Mouse (Mus musculus): ENCODE results near the gene Arhgap24. TPM values are rescaled to one million over a fixed set of nuclear protein-coding genes. Genes with fewer than 3 reads are reported as not detected.

Gene Arhgap24
- polyA plus RNA-seq, 3 experiments from 2014 or later: 0.29 to 3.2 (median 2.4) TPM

DNA sequence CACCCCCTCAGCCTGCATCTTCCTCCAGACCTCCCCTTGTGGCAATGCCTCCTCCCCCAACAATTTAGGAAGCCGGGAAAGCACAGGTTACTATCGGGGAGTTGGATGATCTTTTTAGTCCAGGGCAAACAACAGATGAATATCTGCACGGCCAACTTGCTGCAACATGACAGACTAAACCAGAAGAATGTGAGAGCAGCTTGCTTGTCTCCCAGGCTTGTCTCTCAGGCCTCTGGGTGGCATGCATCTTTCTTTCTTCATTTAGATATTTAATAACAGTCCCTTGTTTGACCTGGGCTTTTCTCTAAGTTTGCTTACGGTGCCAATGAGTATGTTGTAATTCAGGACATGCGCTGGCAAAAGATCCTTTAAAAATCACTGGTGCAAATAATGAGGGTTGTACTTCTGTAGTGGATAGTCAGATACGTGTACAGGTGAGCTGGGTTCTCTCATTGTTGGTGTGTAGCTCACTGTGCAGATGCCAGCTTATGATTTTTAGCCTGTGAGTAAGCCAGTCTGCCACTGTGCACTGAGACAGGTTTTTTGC lies 101.7 kb downstream of the Arhgap24 start:
- no peak for ATAC-seq

DNA sequence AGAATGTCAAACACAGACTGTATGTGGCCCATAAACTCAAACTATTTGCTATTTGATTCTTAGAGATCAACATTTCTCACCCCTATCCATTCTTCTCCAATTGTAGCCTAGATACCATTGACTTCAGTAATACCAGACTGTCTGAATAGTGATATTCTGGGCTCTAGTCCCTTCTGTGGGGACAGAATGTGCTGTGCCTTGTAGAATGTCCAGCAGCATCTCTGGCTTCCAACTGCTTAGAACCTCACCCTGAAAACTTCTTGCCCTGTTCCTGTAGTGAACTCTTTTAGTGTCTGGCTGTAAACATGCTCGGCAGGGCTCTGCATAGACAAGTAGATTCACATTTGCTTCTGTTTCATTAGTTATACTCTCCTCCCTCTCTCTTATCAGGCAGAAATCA lies 110.2 kb downstream of the Arhgap24 start:
- no peak for ATAC-seq

DNA sequence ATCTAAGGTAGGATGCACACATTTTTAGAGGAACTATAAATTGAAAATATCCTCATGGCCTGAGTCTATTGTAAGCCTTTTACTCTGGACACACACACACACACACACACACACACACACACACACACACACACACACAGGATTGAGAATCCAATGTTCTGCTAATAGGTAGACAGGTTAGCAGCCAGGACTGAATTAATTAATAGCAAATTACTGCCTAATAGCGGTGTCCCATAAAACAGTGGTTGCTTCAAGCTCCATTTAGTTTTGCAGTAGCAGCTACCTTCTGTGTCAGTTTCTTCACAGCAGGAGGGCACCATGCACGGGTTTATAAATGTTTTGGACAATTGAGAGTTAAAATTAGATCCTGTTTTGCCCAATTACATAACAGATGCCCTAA lies 111.9 kb downstream of the Arhgap24 start:
- ATAC-seq: no peak

DNA sequence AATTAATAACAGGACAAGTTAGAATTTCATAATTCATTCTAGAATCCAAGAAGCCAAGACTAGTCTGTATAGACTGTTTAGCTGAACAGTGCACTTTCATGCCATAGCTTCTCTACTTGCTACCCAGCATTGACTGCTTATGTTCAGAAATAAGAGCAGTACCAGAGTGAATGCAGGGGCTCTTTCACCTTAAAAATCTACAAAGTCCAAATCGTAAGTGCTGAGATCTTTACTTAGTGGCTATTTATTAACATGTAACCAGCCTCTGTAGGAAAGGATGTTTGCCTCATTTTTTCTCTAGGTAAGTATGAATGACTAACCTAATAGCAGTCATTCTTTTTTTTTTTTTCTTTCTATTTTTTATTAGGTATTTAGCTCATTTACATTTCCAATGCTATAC lies 117.9 kb downstream of the Arhgap24 start:
- no peak for ATAC-seq

DNA sequence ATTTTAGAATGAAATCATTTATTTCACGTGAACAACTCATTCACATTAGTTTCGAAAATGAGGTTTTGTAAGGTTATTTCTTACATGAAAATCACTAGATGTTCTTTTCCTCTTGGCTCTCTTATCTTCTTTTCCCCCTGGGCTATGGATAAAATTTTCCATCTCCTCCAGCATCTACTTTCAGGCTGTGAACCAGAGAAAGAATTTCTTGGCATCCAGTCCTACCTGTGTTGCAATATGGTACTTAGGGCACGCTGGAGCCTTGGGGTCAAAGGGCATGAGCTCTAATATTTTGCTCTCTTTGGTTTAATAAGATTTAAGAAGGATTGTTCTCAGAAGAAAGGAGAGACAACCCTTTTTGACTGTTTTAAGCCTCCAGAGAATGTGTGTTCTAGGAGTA lies 132.4 kb downstream of the Arhgap24 start:
- ATAC-seq: no peak

DNA sequence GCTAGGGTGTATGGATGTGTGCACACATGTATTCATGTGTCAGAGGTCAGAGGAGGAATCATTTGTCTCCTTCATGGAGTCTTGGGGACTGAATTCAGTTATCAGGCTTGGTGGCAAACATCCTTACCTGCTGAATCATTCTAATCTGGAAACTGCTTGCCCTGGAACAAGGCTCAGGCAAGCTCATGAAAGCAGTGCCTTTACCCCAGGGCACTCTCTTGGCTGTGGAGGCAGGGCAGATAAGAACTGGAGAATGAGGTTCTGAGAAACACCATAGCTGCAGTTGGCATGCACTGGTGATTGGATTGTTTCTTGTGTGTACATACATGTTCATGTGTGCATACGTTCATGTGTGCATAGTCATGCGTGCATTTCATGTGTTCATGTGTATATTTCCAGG lies 132.9 kb downstream of the Arhgap24 start:
- no peak for ATAC-seq

DNA sequence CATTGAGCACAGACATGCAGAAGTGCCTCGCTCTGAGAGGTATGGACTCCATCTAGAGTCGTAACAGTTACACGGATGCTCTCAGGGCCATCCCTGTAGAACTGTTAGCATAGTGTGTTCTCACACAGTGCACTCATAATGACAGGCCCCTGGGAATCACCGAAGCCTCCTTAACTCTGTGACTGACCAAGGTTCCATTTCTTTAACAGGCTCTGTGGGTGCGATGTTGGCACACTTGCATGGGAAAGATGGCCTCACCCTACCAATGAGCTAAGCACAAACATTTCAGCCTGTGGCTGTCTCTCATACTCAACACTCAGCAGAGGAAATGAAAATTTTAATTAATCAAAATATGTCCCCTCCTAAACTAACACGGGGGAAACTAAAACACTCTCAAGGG lies 134.1 kb downstream of the Arhgap24 start:
- no peak for ATAC-seq

DNA sequence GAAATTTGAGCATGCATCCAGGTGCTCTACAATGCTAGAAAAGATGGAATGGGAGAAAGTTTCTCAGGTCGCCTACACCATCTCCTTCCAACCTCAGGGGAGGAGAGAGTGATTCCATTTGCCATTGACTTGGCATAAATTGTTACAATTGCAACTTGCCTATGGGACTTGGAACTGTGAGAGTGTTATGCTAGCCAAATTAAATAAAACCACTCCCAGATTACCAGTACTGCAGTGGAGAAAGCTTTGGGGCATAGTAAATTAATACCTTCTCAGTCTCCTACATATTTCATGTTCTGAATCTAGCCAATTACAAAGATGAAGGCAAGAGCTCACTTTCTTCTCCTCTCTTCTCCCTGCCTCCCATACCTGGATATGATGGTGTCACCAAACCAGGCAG lies 139.8 kb downstream of the Arhgap24 start:
- ATAC-seq: no peak

DNA sequence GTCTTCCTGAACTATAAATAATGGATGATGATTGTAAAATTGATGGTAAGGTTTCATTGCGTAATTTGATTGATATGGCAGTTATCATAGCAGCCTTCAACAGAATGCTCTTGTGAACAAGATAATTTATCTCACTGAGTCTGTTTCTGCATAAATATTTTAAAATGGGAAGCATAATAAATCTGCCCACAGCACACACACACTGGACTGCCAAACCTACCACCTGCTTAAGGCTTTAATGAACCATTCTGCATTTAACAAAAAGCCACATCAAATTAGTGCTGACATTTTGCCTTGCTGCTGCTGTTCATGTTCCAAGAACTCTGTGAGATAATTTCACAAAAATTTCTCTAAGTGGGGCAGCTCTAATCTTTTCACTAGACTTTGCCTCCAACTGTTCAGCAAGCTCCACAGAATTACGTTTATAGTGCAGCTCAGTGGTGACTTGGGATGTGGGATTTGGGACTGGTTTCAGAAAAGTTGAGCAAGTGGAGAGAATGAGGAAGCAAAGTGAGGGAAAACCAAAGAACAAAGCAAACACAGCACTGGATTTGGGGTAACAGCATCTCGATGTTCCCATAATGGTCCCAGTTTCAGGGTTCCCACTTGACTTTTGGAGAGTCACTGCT lies 142.7 kb downstream of the Arhgap24 start:
- no peak for ATAC-seq

DNA sequence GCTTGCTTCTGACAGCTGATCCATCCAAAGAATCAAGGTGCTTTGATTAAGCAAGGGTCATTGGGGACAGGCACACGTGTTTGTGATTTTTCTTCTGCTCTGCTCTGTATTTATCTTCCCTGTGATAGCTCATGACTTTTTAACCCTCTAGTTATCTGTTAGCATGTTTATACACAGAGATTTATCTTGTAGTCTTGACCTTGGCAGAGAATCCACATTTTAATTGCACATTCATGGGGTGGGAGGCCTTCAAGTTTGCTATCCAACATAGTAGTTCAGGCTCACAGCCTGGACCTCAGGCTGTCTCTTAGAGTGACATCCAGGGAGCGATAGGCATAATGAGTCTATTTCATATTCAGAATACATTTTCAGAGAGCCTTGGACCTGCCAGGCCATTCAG lies 145.5 kb downstream of the Arhgap24 start:
- ATAC-seq: no peak

DNA sequence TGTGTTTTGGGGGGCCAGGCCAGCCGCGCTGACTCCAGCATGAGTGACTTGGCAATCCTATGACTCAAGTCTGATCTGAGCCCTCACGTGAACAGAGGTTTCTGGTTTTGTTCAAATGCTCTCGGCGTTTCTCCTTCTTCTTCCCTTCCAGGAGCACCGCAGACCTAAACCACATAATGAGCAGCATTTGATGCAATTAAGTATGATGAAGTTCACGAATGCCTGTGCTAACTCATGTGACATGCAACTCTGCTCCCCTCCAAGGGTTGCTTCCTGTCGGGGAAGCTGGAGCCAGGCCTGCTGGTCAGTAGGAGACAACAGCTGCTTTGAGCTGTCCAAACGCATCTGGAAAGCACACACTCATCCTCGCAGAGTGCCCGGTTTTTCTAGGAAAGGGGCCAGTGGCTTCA lies 148.2 kb downstream of the Arhgap24 start:
- ATAC-seq: no peak

DNA sequence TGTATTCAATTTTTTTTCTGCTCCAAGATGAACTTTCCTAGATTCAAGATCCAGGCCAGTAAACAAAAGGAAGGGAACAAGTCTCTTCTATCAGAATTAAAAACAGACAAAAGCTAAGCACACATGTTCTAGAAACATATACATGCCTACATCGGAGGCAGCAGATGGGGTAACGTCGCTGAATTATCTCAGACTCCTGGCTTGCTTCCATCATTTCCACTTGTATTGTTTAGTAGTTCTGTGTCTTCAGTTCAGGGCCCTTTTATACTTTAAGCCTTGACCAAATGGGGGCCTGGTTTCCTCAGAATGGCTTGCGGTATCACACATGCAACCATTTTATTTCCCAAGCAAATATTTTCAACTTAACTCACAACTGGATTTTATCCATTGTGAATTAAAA lies 154.4 kb downstream of the Arhgap24 start:
- ATAC-seq: no peak

DNA sequence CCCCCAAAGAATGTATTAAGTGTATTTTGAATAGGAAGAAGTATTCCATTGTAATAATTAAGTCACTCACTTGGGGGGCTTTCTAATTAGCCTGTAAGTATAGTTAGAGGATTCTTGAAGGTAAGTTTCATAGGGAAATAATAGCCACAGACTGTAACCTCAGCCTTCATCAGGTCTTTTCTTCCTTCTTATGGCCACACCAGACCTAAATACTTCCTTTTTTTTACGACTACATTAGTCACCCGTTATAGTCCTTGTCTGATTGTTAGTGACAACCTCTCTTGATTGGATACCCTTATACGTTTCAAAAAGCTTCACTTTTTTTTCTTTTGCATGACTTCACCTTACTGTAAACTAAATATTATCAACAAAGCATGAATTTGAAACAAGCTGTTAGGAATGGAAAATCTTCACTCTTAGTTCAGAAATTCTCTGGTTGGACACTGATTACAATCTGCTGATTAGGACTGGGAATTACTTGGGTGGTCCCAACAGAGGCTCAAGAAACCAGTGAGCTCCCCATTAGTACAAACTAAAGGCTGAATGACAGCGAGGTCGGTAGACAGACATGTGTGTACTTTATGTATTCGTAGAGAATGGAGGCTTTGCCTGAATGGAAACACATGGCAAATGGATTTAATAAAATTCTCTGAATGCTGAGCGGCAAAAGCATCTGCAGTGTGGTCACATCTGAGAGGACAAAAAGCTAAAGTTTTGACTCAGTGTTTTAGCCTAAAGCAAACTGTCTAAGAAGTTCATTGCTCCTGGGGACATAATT lies 158.8 kb downstream of the Arhgap24 start:
- ATAC-seq: no peak

DNA sequence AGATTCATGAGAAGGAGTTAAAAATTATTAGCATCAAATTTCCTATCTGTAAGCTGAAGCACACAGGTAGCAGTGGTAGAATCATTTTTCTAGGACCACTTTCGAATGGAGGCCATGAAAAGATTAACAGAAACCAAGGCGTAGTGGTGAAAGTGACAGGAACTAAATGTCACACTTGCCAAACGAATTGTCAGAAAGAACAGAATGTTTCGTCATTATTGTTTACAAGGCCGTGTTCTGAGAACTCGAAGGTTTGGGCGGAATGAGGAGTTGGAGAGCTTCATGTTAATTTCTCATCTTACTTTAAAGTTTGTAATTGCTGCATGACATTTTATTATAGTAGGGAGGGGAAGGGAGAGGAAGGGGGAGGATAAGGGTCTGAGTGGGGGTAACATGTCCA lies 162.2 kb downstream of the Arhgap24 start:
- no peak for ATAC-seq

DNA sequence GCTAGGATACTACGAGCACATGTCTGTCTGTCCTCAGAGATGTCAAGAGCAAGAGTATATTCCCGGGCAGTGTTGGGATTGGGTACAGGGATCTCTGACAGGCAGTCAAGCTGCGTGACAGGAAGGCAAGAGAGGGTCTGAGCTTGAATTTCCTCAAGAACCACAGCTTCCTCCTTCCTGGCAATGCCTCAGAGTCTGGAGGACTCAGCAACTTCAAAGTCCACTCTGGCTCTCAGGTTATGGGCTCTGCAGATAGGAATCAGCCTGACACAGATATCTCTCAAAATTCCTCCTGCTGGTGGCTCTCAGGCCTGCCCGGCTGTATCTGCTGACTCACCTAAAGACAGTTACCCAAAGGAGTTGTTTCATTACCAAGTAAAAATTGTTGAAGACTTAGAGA lies 162.6 kb downstream of the Arhgap24 start:
- no peak for ATAC-seq

DNA sequence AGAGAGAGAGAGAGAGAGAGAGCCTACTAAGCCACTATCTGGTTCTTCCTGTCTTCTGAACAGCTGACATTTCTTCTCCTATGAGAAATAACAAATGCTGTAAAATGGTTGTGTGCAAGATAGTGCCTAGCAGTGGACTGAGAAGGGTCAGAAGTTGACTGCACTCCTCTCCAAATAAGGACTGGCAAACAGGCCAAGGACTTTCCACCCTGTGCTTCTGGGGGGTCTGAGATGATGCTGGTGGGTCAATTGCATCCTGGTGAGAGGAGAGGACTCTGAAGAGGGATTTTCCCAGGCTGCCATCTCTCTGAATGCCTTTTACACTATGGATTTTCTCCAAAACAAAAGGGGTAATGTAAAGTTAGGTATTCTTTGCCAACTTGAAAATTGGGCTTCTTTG lies 177.9 kb downstream of the Arhgap24 start:
- no peak for ATAC-seq

DNA sequence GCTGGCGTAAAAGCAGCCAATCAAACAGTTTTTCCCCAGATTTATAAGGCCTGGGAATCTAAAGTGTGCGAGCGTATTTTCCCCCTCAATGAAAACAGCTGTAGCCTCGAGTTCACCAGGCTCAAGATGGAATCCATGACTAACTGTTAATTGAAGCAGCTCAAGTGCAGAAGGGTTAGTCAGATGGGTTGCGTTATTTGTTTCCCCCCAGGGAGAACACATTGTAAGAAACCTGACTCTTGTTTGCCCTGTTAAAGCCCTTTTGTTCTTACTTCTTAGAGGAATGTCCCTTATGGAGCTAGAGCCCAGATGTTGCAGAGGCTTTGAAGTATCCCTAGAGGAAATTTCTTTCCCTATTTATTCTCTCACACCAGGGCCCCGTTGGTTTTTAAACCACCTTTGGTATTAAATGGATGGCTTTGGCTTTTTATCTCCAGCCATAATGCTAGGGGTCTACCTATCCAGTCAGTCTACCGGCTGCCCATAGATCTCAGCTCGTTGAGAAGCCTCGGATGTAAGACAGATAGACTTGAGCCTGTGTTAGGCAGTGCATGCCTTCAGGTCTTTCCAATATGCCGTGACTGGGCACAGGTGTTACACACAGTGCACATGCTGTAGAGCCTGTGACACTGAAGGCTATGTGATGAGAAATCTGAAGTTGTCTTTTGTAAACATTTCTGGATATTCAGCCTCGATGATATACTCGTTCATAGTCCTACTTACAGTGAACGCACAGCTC lies 184.0 kb downstream of the Arhgap24 start:
- ATAC-seq: no peak

DNA sequence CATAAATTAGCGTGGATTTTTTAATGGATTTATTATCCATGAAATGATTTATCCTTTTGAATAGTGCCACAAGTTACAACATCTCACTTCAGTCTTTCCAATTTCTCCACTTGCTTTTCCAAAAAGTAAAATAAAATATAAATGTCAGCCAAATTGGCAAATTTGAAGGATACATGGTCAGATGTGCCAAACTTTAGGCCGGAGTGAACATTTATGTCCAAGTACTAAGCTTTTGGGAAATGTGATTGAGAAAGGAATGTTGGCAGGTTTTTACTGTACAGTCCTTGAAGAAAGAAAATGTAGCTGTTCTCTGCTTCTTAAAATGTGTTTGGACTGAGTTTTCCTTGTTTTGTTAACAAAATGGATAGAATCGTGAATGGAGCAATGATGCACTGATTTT lies 185.7 kb downstream of the Arhgap24 start:
- ATAC-seq: no peak

DNA sequence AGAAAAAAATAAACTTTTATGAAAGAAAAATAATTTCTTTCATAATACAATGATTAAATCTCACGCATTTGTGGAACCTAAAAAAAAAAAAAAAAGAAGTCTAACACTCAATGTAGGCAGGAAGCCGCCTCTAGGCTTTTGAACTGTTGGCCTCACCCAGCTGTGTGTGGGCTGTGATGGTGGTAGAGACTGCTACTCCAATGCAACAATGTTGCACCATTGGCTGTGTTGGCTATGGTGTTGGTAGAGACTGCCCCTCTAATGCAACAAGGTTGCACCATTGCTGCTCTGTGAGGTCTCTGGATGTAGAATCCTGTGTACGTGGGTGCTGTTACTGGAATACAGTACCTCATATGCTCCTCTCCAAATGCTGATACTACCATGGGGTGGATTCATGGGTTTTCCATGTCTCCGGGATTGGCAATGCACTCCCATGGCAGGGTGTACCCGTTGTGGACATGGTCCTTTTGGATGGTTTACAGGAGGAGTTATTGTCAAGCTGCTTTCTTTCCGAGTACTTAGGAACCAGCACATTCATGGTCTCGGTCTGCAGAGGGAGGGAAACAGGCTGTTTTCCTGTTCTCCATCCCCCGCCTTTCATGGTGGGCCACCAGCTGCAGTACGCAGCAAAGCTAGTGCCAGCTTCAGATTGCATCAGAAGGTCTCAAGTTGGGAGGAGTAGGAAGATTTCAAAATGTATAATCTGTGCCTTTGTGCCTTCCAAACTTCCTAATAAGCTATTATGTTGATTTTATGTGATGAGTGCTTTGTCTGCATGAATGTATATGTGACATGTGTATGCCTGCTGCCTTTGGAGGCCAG lies 186.8 kb downstream of the Arhgap24 start:
- ATAC-seq: no peak

DNA sequence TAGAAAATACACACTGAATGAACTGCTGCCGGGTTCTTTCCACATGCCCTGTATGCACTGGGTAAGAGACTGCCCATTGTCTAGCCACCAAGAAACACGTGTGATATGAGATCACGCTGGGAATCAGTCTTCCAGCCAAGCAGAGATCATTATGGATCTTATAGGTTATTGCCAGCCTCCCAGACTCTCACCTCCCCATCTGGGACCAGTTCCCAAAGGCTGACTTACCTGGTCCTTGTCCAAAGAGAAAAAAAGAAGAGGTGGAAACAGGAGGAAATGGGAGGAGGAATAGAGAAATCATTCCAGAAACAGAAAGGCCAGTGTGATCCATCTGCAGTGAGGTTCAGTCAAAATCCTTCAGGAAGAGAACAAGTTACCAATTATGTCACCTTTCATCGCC lies 189.0 kb downstream of the Arhgap24 start:
- ATAC-seq: no peak

DNA sequence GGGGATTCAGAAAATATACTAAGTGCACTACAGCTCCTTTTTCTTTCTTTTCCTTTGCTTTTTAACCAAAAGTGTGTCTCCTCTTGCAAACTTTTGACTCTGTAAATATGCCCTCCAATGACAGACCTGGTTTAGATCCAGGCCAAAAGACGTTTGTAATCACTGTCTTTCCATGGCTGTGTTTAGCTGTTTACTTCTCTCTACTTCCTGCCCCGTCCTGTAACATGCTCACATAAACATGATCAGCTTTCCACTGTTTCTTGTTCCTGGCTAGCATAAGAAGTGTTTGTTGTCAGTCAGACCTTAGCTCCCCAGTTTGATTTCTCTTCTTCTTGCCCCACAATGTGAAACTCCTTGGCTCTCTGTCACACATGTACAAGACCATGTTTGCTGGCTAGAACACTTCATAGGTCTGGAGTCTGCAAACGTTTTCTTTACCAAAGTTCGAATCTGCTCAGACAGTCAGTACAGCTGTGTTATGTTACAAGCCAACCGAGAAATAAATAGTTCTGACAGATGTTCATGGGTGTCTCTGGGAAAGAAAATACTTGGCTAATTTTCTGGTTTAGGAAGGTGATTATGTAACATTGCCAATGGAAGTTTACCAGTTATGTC lies 189.6 kb downstream of the Arhgap24 start:
- no peak for ATAC-seq

DNA sequence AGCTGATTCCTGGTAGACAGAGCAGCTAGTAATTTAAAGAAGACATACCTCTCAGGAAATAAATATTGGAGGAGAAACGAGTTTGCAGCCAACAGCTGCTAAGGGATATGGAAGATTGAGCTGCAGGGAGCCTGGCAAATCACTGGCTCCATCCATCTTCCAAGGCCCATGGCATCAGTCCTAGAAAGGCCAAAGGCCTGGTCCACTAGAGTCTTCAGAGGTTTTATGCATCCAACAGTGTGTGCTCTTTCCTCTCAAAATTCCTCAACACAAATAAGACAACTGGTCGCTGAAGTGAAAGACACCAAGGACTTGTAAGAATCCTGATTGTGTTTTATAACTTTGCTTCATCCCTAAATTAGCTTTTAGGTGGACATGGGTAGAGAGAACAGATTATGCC lies 194.1 kb downstream of the Arhgap24 start:
- no peak for ATAC-seq
